Mouse (Mus musculus): ENCODE measurements around the gene Taf9b. TPM values are rescaled to one million over a fixed set of nuclear protein-coding genes. Genes with fewer than 3 reads are reported as not detected.
"Not testable (repeated sequence)": the region's sequence is repeated elsewhere in the genome, so short reads cannot be mapped to it uniquely, and the experiment has no call there.

Taf9b gene
- total RNA-seq (2021), result 1 to 10 TPM; 4.7 to 6.3 TPM
- long read RNA-seq, experiment 1, transcript Taf9b-201 (7 exons, 2,633 nt), result major isoform, 6 of 10 reads
- long read RNA-seq, experiment 1, partial matches to known transcripts, result 0 of 10 reads
- long read RNA-seq, experiment 1, other reads (novel, unspliced or antisense), result 4 of 10 reads
- long read RNA-seq, experiment 2, transcript Taf9b-201 (7 exons, 2,633 nt), result major isoform, 6 of 8 reads
- long read RNA-seq, experiment 2, partial matches to known transcripts, result 0 of 8 reads
- long read RNA-seq, experiment 2, other reads (novel, unspliced or antisense), result 2 of 8 reads

GRCm38 (mm10) chrX:106221058-106221457, at the start of gene Taf9b:
Gene Taf9b (minus strand): TSS chrX:106221158.
- no peak for DNase-seq

GRCm38 (mm10) chrX:106255276-106255675, 34.3 kb upstream of the Taf9b start, which contains the start of gene Fnd3c2:
Gene Fnd3c2 (minus strand): TSS chrX:106255376.
- DNase-seq, result no peak
- intact Hi-C loops (cut with DNase I), result no loop called here

More at GRCm38 (mm10) chrX:106221058-106221457, at the start of gene Taf9b:
- intact Hi-C loops (cut with DNase I), result no loop called here

- DNase-seq, result peak; percentile 44 to 56
- intact Hi-C loops (cut with DNase I), result no loop called here
Measured at GRCm38 (mm10) chrX:106219171-106220032, 1.6 kb downstream of the Taf9b start.

- intact Hi-C loops (cut with DNase I), result no loop called here
- DNase-seq, result no peak
Measured at GRCm38 (mm10) chrX:106209100-106209499, 11.9 kb downstream of the Taf9b start.

GRCm38 (mm10) chrX:106198904-106199303, 22.1 kb downstream of the Taf9b start:
- DNase-seq, result no peak
- intact Hi-C loops (cut with DNase I), result no loop called here

GRCm38 (mm10) chrX:106197308-106197707, 23.6 kb downstream of the Taf9b start:
- DNase-seq, result no peak
- intact Hi-C loops (cut with DNase I), result no loop called here

- intact Hi-C loops (cut with DNase I); DNase-seq: not testable (repeated sequence)
Measured at GRCm38 (mm10) chrX:106194361-106194760, 26.6 kb downstream of the Taf9b start.

GRCm38 (mm10) chrX:106190091-106190490, 30.9 kb downstream of the Taf9b start:
- intact Hi-C loops (cut with DNase I), result no loop called here
- no peak for DNase-seq

- intact Hi-C loops (cut with DNase I), result no loop called here
Measured at GRCm38 (mm10) chrX:106189356-106189755, 31.6 kb downstream of the Taf9b start.

GRCm38 (mm10) chrX:106187737-106188136, 33.2 kb downstream of the Taf9b start:
- intact Hi-C loops (cut with DNase I), result no loop called here
- DNase-seq, result peak in 1 of 2 experiments; percentile 17

More at GRCm38 (mm10) chrX:106189356-106189755, 31.6 kb downstream of the Taf9b start:
- DNase-seq, result no peak

- intact Hi-C loops (cut with DNase I), result no loop called here
- DNase-seq, result peak; percentile 78 to 85
Measured at GRCm38 (mm10) chrX:106186713-106187649, 34.0 kb downstream of the Taf9b start, which contains the start of gene Pgk1. Gene Pgk1 (plus strand): TSS chrX:106187100.

GRCm38 (mm10) chrX:106185706-106186105, 35.3 kb downstream of the Taf9b start:
- no peak for DNase-seq
- intact Hi-C loops (cut with DNase I), result no loop called here

GRCm38 (mm10) chrX:106184279-106184678, 36.7 kb downstream of the Taf9b start:
- intact Hi-C loops (cut with DNase I), result no loop called here
- no peak for DNase-seq

GRCm38 (mm10) chrX:106176331-106176730, 44.6 kb downstream of the Taf9b start:
- no peak for DNase-seq
- intact Hi-C loops (cut with DNase I), result loop anchor here (10.0 kb wide), 1 partner anchor 52 kb away; no protein-coding TSS in a partner anchor

GRCm38 (mm10) chrX:106171853-106172154, 49.2 kb downstream of the Taf9b start:
- intact Hi-C loops (cut with DNase I), result loop anchor here (5.0 to 10.0 kb wide), 3 partner anchors 47 to 320 kb away; partner anchors contain the start of gene Atp7a

GRCm38 (mm10) chrX:106171106-106171852, 49.7 kb downstream of the Taf9b start:
- DNase-seq, result peak; percentile 29 to 30
- intact Hi-C loops (cut with DNase I), result loop anchor here (5.0 to 10.0 kb wide), 3 partner anchors 46 to 321 kb away; partner anchors contain the start of gene Atp7a

More at GRCm38 (mm10) chrX:106171853-106172154, 49.2 kb downstream of the Taf9b start:
- no peak for DNase-seq

- intact Hi-C loops (cut with DNase I), result no loop called here
- no peak for DNase-seq
Measured at GRCm38 (mm10) chrX:106165089-106165488, 55.9 kb downstream of the Taf9b start.

- no peak for DNase-seq
- intact Hi-C loops (cut with DNase I), result no loop called here
Measured at GRCm38 (mm10) chrX:106164555-106164954, 56.4 kb downstream of the Taf9b start.

- intact Hi-C loops (cut with DNase I), result no loop called here
- no peak for DNase-seq
Measured at GRCm38 (mm10) chrX:106163995-106164394, 57.0 kb downstream of the Taf9b start.
